Mouse (Mus musculus) splenic B cell, adult 2 months (primary cell): ENCODE results near the gene Smyd3.
A peak's percentile ranks its signal among the peaks of the same experiment; 100 is the strongest.

Source experiments
- DNase-seq: peaks from one replicate; pipeline ENCODE4 v3.0.0-alpha.2; 2011; ENCODE audit warnings: low read depth, low spot score
- H3K27me3 ChIP-seq: 2 replicates; pipeline ENCODE4 v1.6.1; 2012; ENCODE audit warnings: mild to moderate bottlenecking, low read length, moderate library complexity, mixed read lengths; ENCODE audit not compliant: control insufficient read depth, poor library complexity, insufficient read depth, severe bottlenecking
- H3K36me3 ChIP-seq: 2 replicates; pipeline ENCODE4 v1.6.1; 2012; ENCODE audit warnings: mild to moderate bottlenecking, low read length, moderate library complexity, mixed read lengths; ENCODE audit not compliant: control insufficient read depth, poor library complexity, insufficient read depth, severe bottlenecking

Smyd3 gene

DNA sequence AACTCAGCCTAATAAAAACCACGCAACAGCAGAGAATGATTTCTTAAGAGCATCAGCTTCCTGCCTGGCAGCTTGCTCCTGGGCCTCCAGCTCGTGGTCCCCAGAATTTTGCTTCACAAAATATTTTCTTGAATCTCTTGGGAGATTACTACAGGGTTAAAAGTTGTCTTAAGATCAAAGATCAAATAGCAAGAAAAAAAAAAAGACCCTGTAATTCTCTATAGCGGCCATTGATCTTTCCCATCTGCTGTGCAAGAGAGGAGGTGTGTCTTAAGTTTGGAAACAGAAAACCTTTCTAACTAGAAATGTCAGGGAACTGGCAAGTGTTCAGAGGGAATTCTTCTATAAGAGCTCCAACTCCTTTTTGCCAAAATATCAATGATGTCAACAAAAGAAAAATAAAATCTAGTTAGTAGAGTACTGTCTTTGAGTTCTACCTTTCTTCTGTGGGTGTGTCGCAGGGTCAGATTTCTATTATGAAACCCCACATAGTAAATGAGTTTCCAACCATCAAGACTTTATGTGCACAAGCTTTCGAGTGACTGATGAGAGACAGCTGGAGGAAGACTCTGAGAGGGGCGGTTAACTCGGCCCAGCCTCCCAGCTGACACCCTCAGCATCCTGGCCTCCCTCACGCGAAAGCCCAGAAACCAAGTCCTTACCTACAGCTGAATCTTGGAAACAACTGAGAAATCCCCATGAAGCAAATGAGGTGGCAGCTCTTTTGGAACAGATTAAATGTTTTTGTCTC lies 59.4 kb downstream of the Smyd3 start:
- no peaks in the 10 kb centered on the region for H3K36me3 ChIP-seq
- H3K27me3 ChIP-seq: no peaks in the 10 kb centered on the region
- no peak for DNase-seq

DNA sequence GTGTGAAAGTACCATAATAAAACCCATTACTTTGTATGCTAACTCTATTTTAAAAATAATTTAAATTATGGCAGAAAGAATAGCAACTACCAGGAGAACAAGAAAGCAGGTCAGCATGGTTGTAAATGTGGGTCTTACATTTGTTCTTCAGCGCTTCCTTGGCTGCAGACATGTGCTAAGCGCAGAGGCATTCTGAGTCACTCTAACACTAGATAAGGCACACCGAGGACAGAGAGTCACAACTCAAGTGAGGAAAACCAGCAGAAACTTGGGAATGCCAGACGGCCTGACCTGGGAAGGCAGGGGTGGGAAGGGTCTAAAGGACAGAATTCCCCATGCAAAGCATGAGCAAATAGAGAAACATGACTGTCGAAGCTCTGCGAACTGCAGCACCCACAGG lies 63.2 kb downstream of the Smyd3 start:
- DNase-seq: no peak
- no peaks in the 10 kb centered on the region for H3K36me3 ChIP-seq

DNA sequence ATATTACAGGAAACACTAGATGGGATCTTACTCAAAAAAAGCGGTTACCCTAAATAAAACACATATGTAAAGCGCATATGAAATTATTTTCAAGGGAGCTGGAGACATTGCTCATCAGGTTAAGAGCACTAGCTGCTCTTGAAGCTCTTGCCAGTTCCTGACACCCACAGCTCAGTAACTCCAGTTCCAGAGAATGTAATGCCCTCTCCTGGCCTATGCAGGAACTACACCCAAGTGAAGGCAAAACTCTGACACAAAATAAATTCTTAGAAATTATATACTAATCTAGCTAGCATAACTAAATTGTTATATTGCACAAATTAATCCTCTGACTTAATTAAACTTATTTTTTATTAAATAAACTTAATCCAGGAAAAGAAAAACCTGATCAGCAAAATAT lies 66.6 kb downstream of the Smyd3 start:
- DNase-seq: peak; percentile 41
- Histone ChIP-seq H3K36me3 (no peaks in the 10 kb centered on the region), H3K27me3 (no peaks in the 10 kb centered on the region)

More for the DNA sequence above, 63.2 kb downstream of the Smyd3 start:
- H3K27me3 ChIP-seq: no peaks in the 10 kb centered on the region

DNA sequence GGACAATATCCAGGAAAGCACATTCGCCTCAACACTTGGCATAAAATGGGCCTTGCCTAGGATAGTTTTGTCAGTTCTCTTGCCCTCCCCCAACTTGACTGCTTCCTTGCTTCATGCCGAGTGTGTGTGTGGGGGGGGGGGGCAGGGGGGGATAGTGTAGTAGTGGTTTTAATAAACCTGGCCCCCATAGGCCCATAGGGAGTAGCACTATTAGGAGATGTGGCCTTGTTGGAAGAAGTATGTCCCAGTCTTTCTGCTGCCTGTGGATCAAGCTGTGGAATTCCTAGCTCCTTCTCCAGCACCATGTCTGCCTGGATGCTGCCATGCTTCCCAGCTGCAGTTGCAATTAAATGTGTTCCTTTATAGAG lies 71.0 kb downstream of the Smyd3 start:
- no peak for DNase-seq
- Histone ChIP-seq H3K27me3 (no peaks in the 10 kb centered on the region), H3K36me3 (0 out of 2 replicates have a peak, but pooled peaks cover 1% of the 10 kb centered on the region)

DNA sequence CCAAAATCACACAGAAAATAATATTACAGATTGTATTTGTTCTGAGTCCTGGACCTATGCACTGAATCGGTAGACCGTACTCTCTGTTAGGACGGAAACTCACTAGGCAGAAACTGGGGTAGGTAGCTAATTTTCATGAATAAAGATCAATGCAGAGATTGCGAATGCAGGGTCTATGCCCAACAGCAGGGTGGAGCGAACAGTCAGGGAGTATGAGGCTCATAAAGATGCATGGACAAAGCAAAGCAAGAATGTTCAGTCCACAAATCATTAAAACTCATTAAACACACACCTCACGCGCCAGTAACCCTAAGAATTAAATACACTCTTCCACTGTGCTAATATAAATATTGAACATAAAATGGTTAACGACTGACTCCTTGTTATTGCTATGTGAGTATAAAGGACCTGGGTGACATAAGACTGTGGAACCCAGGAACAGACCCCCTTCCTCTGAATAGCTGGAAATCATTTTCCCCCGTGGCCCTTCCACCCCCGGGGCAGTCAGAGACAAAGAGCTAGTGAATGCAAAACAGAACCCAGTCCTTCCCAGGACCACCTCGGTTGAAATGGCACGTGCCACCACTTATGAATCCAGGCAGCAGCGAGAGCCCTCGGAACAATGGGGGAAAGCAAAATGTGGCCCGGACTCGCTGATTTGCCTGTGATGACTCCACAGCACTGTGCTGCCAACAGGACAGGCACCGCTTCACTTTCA lies 71.6 kb downstream of the Smyd3 start:
- Histone ChIP-seq H3K36me3 (0 out of 2 replicates have a peak, but pooled peaks cover 1% of the 10 kb centered on the region), H3K27me3 (no peaks in the 10 kb centered on the region)
- DNase-seq: no peak

DNA sequence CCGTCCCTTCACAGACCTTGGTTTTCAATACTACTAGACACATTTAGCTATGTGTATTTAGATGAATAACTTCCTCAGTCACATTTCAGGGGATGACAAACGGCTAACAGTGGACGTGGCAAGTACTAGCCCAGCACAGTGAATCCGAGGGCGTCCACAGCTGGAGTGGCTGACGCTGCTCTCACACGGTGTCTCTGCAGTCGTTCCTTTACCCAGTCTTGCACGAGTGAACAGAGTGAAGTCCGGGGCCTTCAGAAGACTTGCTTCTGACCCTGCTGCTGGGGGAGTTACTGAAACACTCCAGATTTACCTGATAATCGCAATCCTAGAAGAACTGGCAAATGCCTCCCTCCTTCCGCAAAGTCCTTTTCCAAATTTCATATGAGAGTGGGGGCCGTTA lies 74.0 kb downstream of the Smyd3 start:
- 0 out of 2 replicates have a peak, but pooled peaks cover 1% of the 10 kb centered on the region for H3K36me3 ChIP-seq
- no peak for DNase-seq
- H3K27me3 ChIP-seq: no peaks in the 10 kb centered on the region

DNA sequence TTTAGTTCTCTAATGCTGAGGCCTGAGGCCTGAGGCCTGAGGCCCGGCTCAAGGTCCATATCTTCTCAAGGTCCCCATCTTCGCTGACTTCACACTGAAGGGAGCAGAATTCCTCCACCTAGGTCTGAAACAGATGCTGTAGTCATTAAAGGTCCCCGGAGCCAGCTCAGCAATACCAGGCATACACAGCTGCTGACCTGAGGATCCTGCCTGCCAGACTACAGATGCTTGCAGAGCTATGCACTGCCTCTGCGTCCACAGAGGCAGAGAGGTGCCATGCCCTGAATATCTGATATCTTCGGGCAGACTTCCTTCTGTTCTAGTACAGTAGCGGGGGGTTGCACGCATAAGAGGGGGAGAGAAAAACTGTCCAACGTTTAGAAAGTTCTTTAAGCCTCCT lies 74.4 kb downstream of the Smyd3 start:
- Histone ChIP-seq H3K27me3 (no peaks in the 10 kb centered on the region), H3K36me3 (0 out of 2 replicates have a peak, but pooled peaks cover 1% of the 10 kb centered on the region)
- DNase-seq: no peak

DNA sequence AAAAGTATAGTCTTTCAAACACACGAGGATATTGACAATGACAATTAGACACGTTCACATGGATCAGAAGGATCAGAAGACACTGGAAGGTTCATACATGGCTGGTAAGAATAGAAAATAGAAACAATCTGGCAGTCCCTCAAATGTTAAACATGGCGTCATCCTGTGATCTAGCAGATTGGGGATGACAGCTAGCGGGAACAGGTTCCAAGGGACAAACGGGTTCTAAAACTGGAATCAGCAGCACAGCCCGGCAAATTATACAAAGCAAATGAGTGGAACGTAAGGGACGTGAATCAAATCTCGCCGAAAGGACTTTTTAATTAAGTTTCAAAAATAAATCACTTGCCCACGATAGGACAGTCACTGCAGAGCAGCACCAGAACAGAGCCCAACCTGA lies 81.2 kb downstream of the Smyd3 start:
- no peak for DNase-seq
- Histone ChIP-seq H3K36me3 (0 out of 2 replicates have a peak, but pooled peaks cover 2% of the 10 kb centered on the region), H3K27me3 (no peaks in the 10 kb centered on the region)

DNA sequence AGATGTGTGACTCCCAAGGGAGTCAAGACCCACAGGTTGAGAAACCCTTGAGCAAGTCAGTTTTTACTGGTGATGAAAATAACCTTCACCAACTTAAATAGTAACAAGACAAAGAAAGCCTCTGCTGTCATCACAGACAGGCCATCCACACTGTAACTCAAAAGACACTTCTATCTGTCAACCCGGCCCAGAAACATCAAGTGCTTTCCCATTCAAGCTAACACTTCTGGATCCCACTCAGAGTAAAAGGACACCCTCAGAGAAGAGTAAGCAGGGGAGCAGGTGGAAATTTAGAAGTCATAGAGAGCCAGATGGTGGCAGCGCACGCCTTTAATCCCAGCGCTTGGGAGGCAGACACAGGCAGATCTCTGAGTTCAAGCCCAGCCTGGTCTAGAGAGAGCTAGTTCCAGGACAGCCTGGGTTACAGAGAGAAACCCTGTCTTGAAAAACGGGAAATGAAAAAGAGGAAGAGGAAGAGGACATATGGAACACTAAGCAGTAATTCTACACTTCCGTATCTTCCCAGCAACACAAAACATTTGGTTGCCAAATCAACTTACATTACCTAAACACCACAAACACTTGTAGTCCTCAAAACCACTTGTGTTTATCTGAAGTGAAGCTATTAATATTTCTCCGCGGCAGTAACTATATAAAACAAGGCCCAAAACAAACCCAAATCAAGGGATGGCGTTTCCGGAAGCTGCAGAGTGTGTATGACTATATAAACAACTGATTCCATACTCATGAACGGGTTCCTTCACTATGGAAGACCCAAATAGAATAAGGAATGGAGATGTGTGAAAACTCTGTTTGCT lies 83.2 kb downstream of the Smyd3 start:
- DNase-seq: peak; percentile 57
- H3K27me3 ChIP-seq: no peaks in the 10 kb centered on the region
- 0 out of 2 replicates have a peak, but pooled peaks cover 2% of the 10 kb centered on the region for H3K36me3 ChIP-seq

DNA sequence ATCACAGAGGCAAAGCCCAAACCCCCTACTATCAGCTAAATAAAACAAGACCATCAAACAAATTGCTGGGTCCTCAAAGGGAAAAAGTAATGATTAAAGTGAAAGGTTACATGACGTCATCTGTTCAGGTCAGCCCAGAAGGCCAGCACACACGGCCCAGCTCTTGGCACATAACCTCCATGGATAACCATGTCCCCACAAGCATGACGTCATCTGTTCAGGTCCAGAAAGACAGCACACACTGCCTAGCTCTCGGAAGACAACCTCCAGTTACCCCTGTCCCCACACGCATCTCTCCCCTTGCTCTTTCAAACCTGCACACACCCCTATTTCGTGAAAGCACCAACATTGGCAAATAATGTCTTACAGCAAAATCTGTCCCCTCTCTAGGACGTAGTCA lies 84.0 kb downstream of the Smyd3 start:
- H3K36me3 ChIP-seq: 0 out of 2 replicates have a peak, but pooled peaks cover 2% of the 10 kb centered on the region
- DNase-seq: no peak
- no peaks in the 10 kb centered on the region for H3K27me3 ChIP-seq

DNA sequence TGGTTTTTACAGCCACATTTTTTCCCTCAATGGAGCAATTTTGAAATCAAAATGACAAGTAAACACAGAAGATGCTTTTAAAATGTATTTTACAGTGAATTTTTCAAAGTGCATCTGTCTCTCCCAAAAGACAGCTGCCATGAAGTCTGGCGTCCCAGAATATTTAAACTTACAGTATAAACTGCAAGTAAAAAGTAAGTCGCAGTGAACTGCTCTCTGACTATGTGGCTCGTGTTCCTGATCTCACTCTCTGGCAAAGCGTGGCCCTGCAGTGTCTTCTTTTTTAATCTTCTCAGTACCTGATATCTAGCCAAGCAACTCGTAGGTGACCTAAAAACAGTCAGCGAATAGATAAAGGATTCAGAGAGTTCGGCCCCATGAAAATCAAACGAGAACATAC lies 84.5 kb downstream of the Smyd3 start:
- DNase-seq: no peak
- Histone ChIP-seq H3K36me3 (0 out of 2 replicates have a peak, but pooled peaks cover 2% of the 10 kb centered on the region), H3K27me3 (no peaks in the 10 kb centered on the region)

DNA sequence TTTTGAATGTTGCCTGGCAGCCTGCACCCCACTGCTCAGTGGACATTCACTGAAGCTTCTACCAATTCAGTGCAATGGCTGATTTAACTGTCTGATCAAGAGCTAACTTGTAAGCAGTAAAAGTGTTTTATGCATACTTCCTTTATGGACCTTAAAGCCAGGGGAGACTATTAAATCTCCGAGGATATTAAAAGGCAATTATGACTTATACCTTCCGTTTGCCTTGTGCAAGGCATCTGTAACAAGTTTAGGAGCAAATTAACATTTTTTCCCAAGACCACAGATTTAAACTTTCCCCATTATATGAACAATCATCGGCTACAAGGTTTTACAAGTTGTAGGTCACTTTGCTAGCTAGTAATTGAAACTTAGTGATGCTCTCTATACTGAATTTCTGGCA lies 87.8 kb downstream of the Smyd3 start:
- Histone ChIP-seq H3K27me3 (no peaks in the 10 kb centered on the region), H3K36me3 (0 out of 2 replicates have a peak, but pooled peaks cover 2% of the 10 kb centered on the region)
- no peak for DNase-seq

DNA sequence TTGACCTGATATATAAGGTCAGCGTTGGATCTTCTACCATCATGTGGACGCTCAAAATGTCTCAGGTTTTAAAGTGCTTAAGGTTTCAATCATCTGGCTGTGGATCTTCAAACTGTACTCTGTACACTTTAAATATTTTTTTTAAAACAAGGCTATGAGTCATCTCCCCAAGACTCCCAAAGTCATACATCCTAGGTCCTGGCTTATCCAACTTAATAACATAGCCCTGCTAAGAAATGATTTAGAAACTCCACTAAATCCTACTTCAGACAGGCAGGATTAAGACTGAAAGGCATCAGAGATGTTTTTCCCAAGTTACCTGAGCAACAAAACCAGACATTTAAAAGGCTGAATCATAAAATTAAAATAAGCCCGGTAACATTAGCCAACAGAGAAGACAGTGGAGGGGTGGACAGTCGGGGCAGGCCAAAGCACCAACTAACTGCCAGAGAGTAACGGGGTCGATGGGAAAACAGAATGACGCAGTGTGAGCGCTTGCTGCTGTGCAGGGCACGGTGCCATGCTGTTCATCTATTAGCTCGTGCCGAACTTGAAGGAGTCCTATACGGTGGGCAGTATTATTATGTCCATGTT lies 92.9 kb downstream of the Smyd3 start:
- no peak for DNase-seq
- peaks cover 1% of the 10 kb centered on the region; the same call in 1 of the 2 replicates for H3K36me3 ChIP-seq
- no peaks in the 10 kb centered on the region for H3K27me3 ChIP-seq

DNA sequence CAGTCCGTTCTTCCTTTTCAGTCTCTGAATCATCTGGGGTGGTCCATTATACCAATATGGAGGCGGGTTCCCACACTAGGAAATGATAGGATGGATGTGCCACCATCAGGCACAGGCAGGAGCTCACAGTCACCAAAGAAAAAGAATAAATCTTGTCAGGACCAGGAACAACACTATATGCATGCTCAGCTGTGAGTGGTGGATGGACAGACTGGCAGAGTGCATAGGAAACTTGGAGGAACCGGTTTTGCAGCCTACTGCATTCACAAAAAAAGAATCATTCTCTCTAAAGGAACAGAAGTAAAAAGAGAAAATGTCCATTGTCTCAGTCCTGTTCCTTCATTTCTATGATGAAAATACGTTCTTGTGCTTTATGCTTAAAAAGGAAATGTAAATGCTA lies 98.8 kb downstream of the Smyd3 start:
- Histone ChIP-seq H3K36me3 (peaks cover 1% of the 10 kb centered on the region; the same call in 1 of the 2 replicates), H3K27me3 (no peaks in the 10 kb centered on the region)
- DNase-seq: no peak
